In the genomic region with DNA sequence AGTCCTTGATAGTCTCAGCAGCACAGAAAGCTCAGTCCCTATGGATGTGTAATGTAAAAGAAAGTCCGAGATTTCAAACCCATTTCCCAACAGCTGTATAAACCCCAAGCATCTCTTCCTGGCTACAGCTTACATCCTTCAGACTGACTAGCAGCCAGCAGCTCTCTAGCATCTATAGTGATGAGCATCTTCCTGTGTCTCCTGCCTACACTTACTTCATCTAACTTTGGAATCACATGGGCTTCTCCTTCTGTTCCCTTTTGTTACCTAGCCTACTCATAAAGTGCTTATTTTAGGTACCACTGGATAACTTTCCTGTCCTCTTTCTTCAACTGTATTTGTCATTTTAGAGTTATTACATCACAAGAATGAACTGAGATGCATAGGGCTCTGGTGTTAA, we compare ENCODE assay signal across 22 mouse cellular contexts.
"Had no signal": no experiment of that assay in that cellular context is flagged by ENCODE, and none has a peak within 500 bp of the region (broad histone marks: within the 10 kb centered on the region; RNA-seq: fewer than 3 reads in every experiment).

No protein-coding gene starts in this region.

- H3K4me1 ChIP-seq: limb, embryonic 10.5 days; limb, embryonic 13.5 days; liver, embryonic 12.5 days; liver, embryonic 15.5 days; lung, embryonic 15.5 days; megakaryocyte, embryonic 14.5 days; midbrain, embryonic 10.5 days; midbrain, embryonic 13.5 days; neural tube, embryonic 13.5 days had no signal

- ATAC-seq: liver, embryonic 12.5 days; midbrain, embryonic 13.5 days; midbrain, embryonic 16.5 days had no signal

- H3K9ac ChIP-seq: limb, embryonic 13.5 days; liver, embryonic 12.5 days; liver, embryonic 15.5 days; lung, embryonic 15.5 days; midbrain, embryonic 13.5 days; neural tube, embryonic 13.5 days had no signal

- H3K4me2 ChIP-seq: limb, embryonic 13.5 days; liver, embryonic 12.5 days; liver, embryonic 15.5 days; lung, embryonic 15.5 days; midbrain, embryonic 13.5 days; neural tube, embryonic 13.5 days had no signal

- H3K27ac ChIP-seq: limb, embryonic 10.5 days; limb, embryonic 13.5 days; liver, embryonic 12.5 days; liver, embryonic 15.5 days; lung, embryonic 15.5 days; midbrain, embryonic 10.5 days; midbrain, embryonic 13.5 days; neural tube, embryonic 13.5 days; stomach, postnatal 0 days had no signal

- H3K4me3 ChIP-seq: limb, embryonic 10.5 days; limb, embryonic 13.5 days; liver, embryonic 12.5 days; liver, embryonic 15.5 days; lung, embryonic 15.5 days; megakaryocyte, embryonic 14.5 days; midbrain, embryonic 10.5 days; midbrain, embryonic 13.5 days; myocyte; neural tube, embryonic 13.5 days had no signal

- H3K9me3 ChIP-seq: limb, embryonic 10.5 days; liver, embryonic 12.5 days; liver, embryonic 15.5 days; lung, embryonic 15.5 days had no signal

- DNase-seq: kidney, adult 18-20 months; kidney, adult 9 months; kidney, postnatal 14 days; kidney, postnatal 4 days; liver; lung, adult 18-20 months; lung, postnatal 10 days; lung, postnatal 36 days; retina, postnatal 1 day; thymus, postnatal 36 days had no signal

- H3K36me3 ChIP-seq: limb, embryonic 10.5 days; limb, embryonic 13.5 days; liver, embryonic 12.5 days; liver, embryonic 15.5 days; lung, embryonic 15.5 days; midbrain, embryonic 10.5 days had no signal

- H3K27me3 ChIP-seq: limb, embryonic 13.5 days; liver, embryonic 12.5 days; liver, embryonic 15.5 days; lung, embryonic 15.5 days; megakaryocyte, embryonic 14.5 days; midbrain, embryonic 13.5 days; neural tube, embryonic 13.5 days had no signal
